Mouse (Mus musculus): ENCODE measurements around the gene Syt14. TPM values are rescaled to one million over a fixed set of nuclear protein-coding genes. Genes with fewer than 3 reads are reported as not detected.

Gene Syt14
- polyA plus RNA-seq, 1 experiment from 2014 or later = 8.3 TPM

- Histone ChIP-seq H3K4me2 (replicated peaks) (peak within 1 kb of the TSS; percentile 85), H3K4me3 (peak within 1 kb of the TSS; percentile 88), H3K27ac (peak within 1 kb of the TSS; percentile 99), H3K9me3 (replicated peaks) (no peaks in the 10 kb centered on the region), H3K4me1 (peaks cover 44% of the 10 kb centered on the region), H3K36me3 (no peaks in the 10 kb centered on the region), H3K9ac (peak within 1 kb of the TSS; percentile 96), H3K27me3 (peaks cover 24% of the 10 kb centered on the region)
- ATAC-seq (ENCODE audit: low FRiP score) = peak; percentile 58
- under 1% methylated on average over 57 of the region's 75 CpGs for WGBS
Measured at GRCm38 (mm10) chr1:192855474-192856230, 179.9 kb downstream of the Syt14 start, which contains the start of gene Sertad4. Sertad4 (minus strand) TSS chr1:192855756.

- peak; percentile 57; the same call in 1 of the 2 replicates for ATAC-seq (ENCODE audit: low FRiP score)
- Histone ChIP-seq H3K36me3 (peaks cover 2% of the 10 kb centered on the region; the same call in 1 of the 2 replicates), H3K9ac (peak overlapping the region; percentile 96), H3K27me3 (peaks cover 24% of the 10 kb centered on the region), H3K4me3 (peak overlapping the region; percentile 88), H3K4me1 (peaks cover 46% of the 10 kb centered on the region), H3K9me3 (replicated peaks) (no peaks in the 10 kb centered on the region), H3K4me2 (replicated peaks) (peak overlapping the region; percentile 85), H3K27ac (peak overlapping the region; percentile 99)
- under 1% methylated on average over 44 of the region's 45 CpGs for WGBS
Measured at GRCm38 (mm10) chr1:192854819-192855271, 180.7 kb downstream of the Syt14 start.

GRCm38 (mm10) chr1:192853988-192854818 is 181.4 kb downstream of the Syt14 start:
- Histone ChIP-seq H3K4me3 (peak overlapping the region; percentile 88), H3K27ac (peak overlapping the region; percentile 99), H3K36me3 (peaks cover 8% of the 10 kb centered on the region), H3K4me2 (replicated peaks) (peak overlapping the region; percentile 85), H3K27me3 (peaks cover 24% of the 10 kb centered on the region), H3K9me3 (replicated peaks) (no peaks in the 10 kb centered on the region), H3K4me1 (peaks cover 46% of the 10 kb centered on the region), H3K9ac (peak overlapping the region; percentile 96)
- 3% methylated on average over 19 of the region's 19 CpGs for WGBS
- ATAC-seq (ENCODE audit: low FRiP score) = 0 out of 2 replicates have a peak, but pooled peaks have one; percentile 9

- WGBS = 52% methylated on average over 2 of the region's 2 CpGs
- no peaks in the 10 kb centered on the region for H3K9me3 ChIP-seq (replicated peaks)
- peaks cover 27% of the 10 kb centered on the region for H3K27me3 ChIP-seq
- peak overlapping the region; percentile 96; the same call in 1 of the 2 replicates for H3K9ac ChIP-seq
- peak overlapping the region; percentile 99; the same call in 1 of the 2 replicates for H3K27ac ChIP-seq
- ATAC-seq (ENCODE audit: low FRiP score) = no peak
- peak overlapping the region; percentile 85 for H3K4me2 ChIP-seq (replicated peaks)
- H3K36me3 ChIP-seq = peaks cover 16% of the 10 kb centered on the region
- H3K4me1 ChIP-seq = peaks cover 46% of the 10 kb centered on the region
- peak overlapping the region; percentile 88 for H3K4me3 ChIP-seq
Measured at GRCm38 (mm10) chr1:192853429-192853828, 182.1 kb downstream of the Syt14 start.

GRCm38 (mm10) chr1:192852047-192852446 is 183.5 kb downstream of the Syt14 start:
- H3K4me1 ChIP-seq = peaks cover 46% of the 10 kb centered on the region
- peak overlapping the region; percentile 74 for H3K27ac ChIP-seq
- peaks cover 16% of the 10 kb centered on the region for H3K27me3 ChIP-seq
- H3K4me2 ChIP-seq (replicated peaks) = peak overlapping the region; percentile 85
- peaks cover 30% of the 10 kb centered on the region for H3K36me3 ChIP-seq
- H3K9me3 ChIP-seq (replicated peaks) = no peaks in the 10 kb centered on the region
- peak overlapping the region; percentile 15 for H3K4me3 ChIP-seq
- no peak for ATAC-seq (ENCODE audit: low FRiP score)
- H3K9ac ChIP-seq = peak overlapping the region; percentile 35; the same call in 1 of the 2 replicates

GRCm38 (mm10) chr1:192851640-192852039 is 183.9 kb downstream of the Syt14 start:
- Histone ChIP-seq H3K4me1 (peaks cover 46% of the 10 kb centered on the region), H3K4me3 (peak overlapping the region; percentile 15)

GRCm38 (mm10) chr1:192851126-192851525 is 184.4 kb downstream of the Syt14 start:
- H3K4me1 ChIP-seq = peaks cover 42% of the 10 kb centered on the region
- WGBS = 3% methylated on average over 2 of the region's 2 CpGs

More at GRCm38 (mm10) chr1:192851640-192852039, 183.9 kb downstream of the Syt14 start:
- ATAC-seq (ENCODE audit: low FRiP score) = 0 out of 2 replicates have a peak, but pooled peaks have one; percentile 6
- Histone ChIP-seq H3K27ac (peak overlapping the region; percentile 74), H3K9me3 (replicated peaks) (no peaks in the 10 kb centered on the region), H3K27me3 (peaks cover 19% of the 10 kb centered on the region), H3K4me2 (replicated peaks) (peak overlapping the region; percentile 85), H3K36me3 (peaks cover 34% of the 10 kb centered on the region), H3K9ac (0 out of 2 replicates have a peak overlapping the region, but pooled peaks have one; percentile 42)
- 7% methylated on average over 6 of the region's 6 CpGs for WGBS

GRCm38 (mm10) chr1:192849616-192850015 is 186.0 kb downstream of the Syt14 start:
- 84% methylated on average over 5 of the region's 5 CpGs for WGBS
- no peak for ATAC-seq (ENCODE audit: low FRiP score)
- peaks cover 47% of the 10 kb centered on the region for H3K36me3 ChIP-seq
- no peaks in the 10 kb centered on the region for H3K9me3 ChIP-seq (replicated peaks)
- no peak overlapping the region for H3K9ac ChIP-seq
- H3K27ac ChIP-seq = no peak overlapping the region
- H3K4me2 ChIP-seq (replicated peaks) = no peak overlapping the region
- no peak overlapping the region for H3K4me3 ChIP-seq
- peaks cover 39% of the 10 kb centered on the region for H3K4me1 ChIP-seq
- H3K27me3 ChIP-seq = peaks cover 20% of the 10 kb centered on the region

More at GRCm38 (mm10) chr1:192851126-192851525, 184.4 kb downstream of the Syt14 start:
- Histone ChIP-seq H3K27ac (peak overlapping the region; percentile 74), H3K27me3 (peaks cover 20% of the 10 kb centered on the region), H3K4me2 (replicated peaks) (peak overlapping the region; percentile 85), H3K9ac (peak overlapping the region; percentile 42; the same call in 1 of the 2 replicates), H3K36me3 (peaks cover 39% of the 10 kb centered on the region), H3K4me3 (peak overlapping the region; percentile 15), H3K9me3 (replicated peaks) (no peaks in the 10 kb centered on the region)
- ATAC-seq (ENCODE audit: low FRiP score) = no peak

- Histone ChIP-seq H3K4me3 (no peak overlapping the region), H3K4me2 (replicated peaks) (no peak overlapping the region), H3K36me3 (peaks cover 56% of the 10 kb centered on the region), H3K4me1 (peaks cover 23% of the 10 kb centered on the region), H3K9me3 (replicated peaks) (no peaks in the 10 kb centered on the region), H3K9ac (no peak overlapping the region), H3K27ac (no peak overlapping the region), H3K27me3 (peaks cover 8% of the 10 kb centered on the region)
- ATAC-seq (ENCODE audit: low FRiP score) = no peak
- 18% methylated on average over 3 of the region's 3 CpGs for WGBS
Measured at GRCm38 (mm10) chr1:192847254-192847653, 188.3 kb downstream of the Syt14 start.
